Mouse (Mus musculus): ENCODE data around the gene Tgfbr3.

DNA sequence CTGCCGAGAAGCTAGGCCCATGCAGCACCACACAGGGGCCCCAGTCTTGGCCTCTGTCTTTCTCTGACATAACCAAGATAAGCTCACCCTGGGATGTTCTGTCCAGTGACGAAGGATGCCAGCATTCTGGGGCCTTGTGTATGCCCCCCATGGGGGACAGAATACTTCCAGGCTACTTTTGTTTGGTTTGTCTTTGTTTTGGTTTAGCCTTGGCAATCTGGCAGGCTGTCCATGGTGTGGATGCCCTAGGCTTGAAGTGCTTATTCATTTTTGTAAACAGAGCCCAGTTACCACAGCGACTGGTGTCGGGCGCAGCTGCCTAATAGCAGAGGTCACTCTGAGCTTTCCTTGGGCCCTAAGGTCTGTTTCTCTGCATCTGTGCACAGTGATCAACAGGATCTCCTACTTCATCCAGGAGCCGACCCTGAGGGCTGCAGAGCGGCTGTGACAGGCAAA is 51.4 kb downstream of the Tgfbr3 start:
- TF ChIP-seq USF1 (IDR thresholded peaks at IDR 0.05; ENCODE audit: low read depth) = no peak
- no peak for TF ChIP-seq TCF12 (IDR thresholded peaks at IDR 0.05; ENCODE audit: insufficient read depth, poor library complexity, severe bottlenecking)

Data from myocyte (in vitro differentiated cells).